Mouse (Mus musculus): ENCODE data around the gene Fgfr2. TPM values are rescaled to one million over a fixed set of nuclear protein-coding genes. Genes with fewer than 3 reads are reported as not detected.
A peak's percentile ranks its signal among the peaks of the same experiment; 100 is the strongest.
"Not testable (repeated sequence)": the region's sequence is repeated elsewhere in the genome, so short reads cannot be mapped to it uniquely, and the experiment has no call there.

Fgfr2 gene
- polyA plus RNA-seq, 2 experiments from 2014 or later, result not detected

DNA sequence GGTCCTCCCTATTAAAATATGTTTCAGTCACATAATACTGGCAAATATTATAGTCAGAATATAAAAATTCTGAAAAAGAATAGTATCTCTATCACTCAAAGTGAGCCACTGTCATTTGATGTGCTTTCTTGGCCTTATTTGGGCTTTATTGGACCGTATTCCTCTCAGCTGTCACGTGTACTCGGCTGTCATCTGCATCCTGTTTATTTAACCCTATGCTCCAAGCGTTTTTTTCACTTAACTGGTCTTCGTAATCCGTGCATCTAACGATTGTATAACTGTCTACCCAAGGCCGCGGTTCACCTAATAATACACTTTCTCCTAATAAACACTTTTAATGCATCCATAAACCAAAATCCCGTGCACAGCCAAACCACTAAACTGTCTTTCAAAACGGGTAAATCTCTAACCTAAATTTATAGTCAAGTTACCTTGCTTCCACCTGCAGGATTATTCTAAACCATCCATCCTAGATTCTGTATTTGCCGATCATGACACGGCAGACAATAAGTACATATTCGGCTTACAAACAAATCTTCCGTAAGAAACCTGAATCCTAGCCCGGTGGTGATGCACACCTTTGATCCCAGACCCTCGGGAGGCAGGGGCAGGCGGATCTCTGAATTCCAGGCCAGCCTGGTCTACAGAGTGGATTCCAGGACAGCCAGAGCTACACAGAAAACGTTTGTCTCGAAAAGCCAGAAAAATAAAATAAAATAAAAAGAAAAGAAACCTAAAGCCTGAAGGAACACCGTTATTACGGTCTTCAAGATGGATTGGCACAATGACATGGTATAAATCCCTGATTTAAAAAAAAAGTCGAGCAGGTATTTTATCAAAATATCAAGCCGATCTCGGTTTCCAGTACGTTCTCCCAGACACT, 2604.7 kb downstream of the Fgfr2 start:
- ATAC-seq, result no peak

- no peak for ATAC-seq
These were observed 2612.9 kb downstream of the Fgfr2 start for GRCm38 (mm10) chr7:130510243-130510642.

- ATAC-seq, result no peak
These were observed 2620.1 kb downstream of the Fgfr2 start for GRCm38 (mm10) chr7:130503006-130503405.

- no peak for ATAC-seq
These were observed 2621.7 kb downstream of the Fgfr2 start for GRCm38 (mm10) chr7:130501499-130501898.

- ATAC-seq, result no peak
These were observed 2629.8 kb downstream of the Fgfr2 start for GRCm38 (mm10) chr7:130493346-130493745.

DNA sequence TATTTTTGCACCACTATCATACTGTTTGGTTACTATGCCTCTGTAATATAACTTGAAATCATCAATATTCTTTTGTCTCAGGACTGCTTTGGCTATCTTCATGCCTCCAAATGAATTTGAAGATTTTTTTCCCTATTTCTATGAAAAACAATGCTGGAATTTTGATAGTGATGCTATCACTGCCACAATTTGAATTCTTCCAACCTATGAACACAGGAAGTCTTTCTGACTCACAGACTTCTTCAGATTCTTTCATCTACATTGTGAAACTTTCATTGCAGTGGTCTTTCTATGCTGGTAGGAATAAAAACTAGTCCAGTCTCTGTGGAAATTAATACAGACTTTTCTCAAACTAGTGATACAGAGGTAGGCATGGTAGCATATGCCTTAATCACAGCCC, 2631.1 kb downstream of the Fgfr2 start:
- ATAC-seq, result no peak

DNA sequence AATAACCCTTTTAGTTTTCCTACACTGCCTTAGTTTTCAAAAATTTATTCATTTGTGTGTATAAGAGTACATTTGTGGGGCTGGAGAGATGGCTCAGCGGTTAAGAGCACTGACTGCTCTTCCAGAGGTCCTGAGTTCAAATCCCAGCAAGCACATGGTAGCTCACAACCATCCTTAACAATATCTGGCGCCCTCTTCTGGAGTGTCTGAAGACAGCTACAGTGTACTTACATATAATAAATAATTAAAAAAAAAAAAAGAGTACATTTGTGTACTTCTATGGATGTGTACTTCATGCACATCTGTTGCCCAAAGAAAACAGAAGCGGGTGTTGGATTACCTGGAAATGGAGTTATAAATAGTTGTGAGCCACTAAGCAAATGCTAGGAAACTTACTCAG, 2644.1 kb downstream of the Fgfr2 start:
- not testable (repeated sequence) for ATAC-seq

- ATAC-seq, result peak; percentile 61
These were observed 2647.2 kb downstream of the Fgfr2 start for GRCm38 (mm10) chr7:130475970-130476369.

GRCm38 (mm10) chr7:130473881-130474280, 2649.3 kb downstream of the Fgfr2 start:
- ATAC-seq, result no peak

DNA sequence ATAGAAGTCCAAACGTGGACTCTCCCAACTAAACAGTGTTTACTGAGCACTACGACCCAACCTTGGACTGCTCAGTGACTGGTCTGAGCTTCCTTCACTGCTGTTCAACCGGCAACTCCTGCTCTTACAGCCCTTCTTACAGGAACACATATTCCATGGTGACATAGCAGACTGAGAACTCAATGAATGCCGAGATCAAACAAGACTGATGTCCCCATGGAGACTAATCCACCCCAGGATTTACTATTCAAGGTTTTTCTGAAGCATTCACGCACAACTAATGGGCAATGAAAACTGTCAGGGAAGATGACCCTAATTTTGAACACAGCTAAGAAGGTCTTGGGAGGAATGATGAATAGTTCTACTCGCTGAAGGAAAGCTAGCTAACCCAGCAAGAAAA, 2650.5 kb downstream of the Fgfr2 start:
- no peak for ATAC-seq

DNA sequence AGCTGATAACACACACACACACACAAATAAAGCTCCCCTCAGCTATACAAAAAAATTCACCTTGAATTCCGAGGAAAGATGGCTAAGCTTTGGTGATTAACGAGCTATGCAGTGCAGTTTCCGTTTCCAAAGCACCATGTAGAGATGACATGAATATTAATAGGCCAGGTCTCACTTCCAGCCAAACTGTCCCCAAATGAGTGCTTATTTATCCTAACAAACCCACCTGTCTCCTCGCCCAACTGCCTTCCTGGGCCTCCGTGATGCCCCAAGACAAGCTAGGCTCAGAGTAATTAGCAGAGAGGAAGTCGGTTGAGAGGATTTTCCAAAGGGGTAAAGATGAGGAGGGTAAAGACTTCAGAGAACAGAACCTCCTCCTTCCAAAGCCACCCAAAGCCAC, 2652.1 kb downstream of the Fgfr2 start:
- ATAC-seq, result no peak

- no peak for ATAC-seq
These were observed 2667.4 kb downstream of the Fgfr2 start for GRCm38 (mm10) chr7:130455587-130456246.

GRCm38 (mm10) chr7:130454226-130454625, 2668.9 kb downstream of the Fgfr2 start:
- ATAC-seq, result no peak

GRCm38 (mm10) chr7:130435776-130436175, 2687.4 kb downstream of the Fgfr2 start:
- no peak for ATAC-seq

DNA sequence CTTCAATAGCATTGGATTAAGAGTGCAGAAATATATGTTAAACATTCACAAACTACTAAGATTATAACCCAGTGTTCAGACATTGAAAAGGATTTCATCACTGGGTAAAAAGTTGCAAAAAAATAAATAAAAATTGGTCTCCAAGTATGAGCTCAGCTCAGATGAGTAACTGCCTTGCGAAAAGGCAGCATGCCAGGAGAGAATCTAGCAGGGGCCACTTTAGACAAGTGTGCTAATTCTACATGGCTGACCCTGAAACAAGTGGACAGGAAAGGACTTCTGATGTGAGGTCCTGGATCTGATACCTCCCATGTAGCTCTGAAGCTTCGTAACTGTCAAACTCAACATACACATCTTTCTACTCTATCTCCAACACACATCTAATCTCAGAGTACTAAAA, 2691.0 kb downstream of the Fgfr2 start:
- ATAC-seq, result no peak

GRCm38 (mm10) chr7:130426586-130426985, 2696.6 kb downstream of the Fgfr2 start:
- ATAC-seq, result no peak

GRCm38 (mm10) chr7:130425991-130426390, 2697.2 kb downstream of the Fgfr2 start:
- ATAC-seq, result no peak

GRCm38 (mm10) chr7:130419961-130420360, 2703.2 kb downstream of the Fgfr2 start:
- no peak for ATAC-seq

GRCm38 (mm10) chr7:130407622-130408021, 2715.5 kb downstream of the Fgfr2 start:
- no peak for ATAC-seq

- ATAC-seq, result no peak
These were observed 2719.8 kb downstream of the Fgfr2 start for GRCm38 (mm10) chr7:130403346-130403745.

- ATAC-seq, result no peak
These were observed 2728.5 kb downstream of the Fgfr2 start for GRCm38 (mm10) chr7:130394697-130395096.

- ATAC-seq, result not testable (repeated sequence)
These were observed 2733.1 kb downstream of the Fgfr2 start for GRCm38 (mm10) chr7:130390060-130390459.

GRCm38 (mm10) chr7:130386308-130386707, 2736.8 kb downstream of the Fgfr2 start:
- ATAC-seq, result no peak

DNA sequence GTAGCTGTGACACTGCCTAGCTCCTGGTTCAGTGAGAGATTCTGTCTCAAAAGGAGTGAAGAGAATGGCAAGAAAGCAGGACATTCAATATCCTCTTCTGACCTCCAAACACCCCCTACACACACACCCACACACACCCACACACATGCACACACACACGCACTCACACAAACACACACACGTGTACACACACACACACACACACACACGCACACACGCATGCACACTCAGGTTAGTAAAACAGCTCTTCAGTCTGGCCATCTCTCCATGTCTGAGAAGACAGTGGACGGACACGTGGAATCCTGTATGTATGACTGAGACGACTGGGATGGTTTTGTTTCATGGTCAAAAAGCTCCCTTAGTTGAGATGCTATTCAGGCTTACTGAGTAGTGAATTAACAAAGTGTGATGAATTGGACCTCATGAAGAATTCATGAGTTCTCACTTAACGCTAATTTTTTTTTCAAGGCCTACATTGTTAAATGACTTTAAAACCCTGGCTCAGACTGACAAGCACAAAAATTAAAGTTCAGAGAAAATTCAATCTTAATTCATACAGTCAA, 2737.3 kb downstream of the Fgfr2 start:
- ATAC-seq, result no peak

Measured in CD4-positive, CD25-positive, alpha-beta regulatory T cell, adult 4 months (primary cell).